In genomic region chr6:101327741-101328140, GRCm38 (mm10) we compare ENCODE assay signal across 14 mouse cellular contexts. TPM values are rescaled to one million over a fixed set of nuclear protein-coding genes. Genes with fewer than 3 reads are reported as not detected.
A peak's percentile ranks its signal among the peaks of the same experiment; 100 is the strongest.
DNase-seq lines count a peak whose midpoint lies in the region; ATAC-seq and TF ChIP-seq lines count a peak whose summit lies in the region.
"Had no signal": no experiment of that assay in that cellular context is flagged by ENCODE, and none has a peak within 500 bp of the region (broad histone marks: within the 10 kb centered on the region; RNA-seq: fewer than 3 reads in every experiment).

No protein-coding gene starts in this region.

- H3K9me3 ChIP-seq in heart, embryonic 11.5 days (replicated peaks; ENCODE audit: control insufficient read depth, low read length) = no peaks in the 10 kb centered on the region
- H3K9me3 ChIP-seq: embryonic facial prominence, embryonic 13.5 days; forebrain, embryonic 12.5 days had no signal

- H3K36me3 ChIP-seq in kidney, adult 2 months (ENCODE audit: control insufficient read depth, insufficient read depth, low read length) = no peaks in the 10 kb centered on the region
- no peaks in the 10 kb centered on the region for H3K36me3 ChIP-seq in heart, embryonic 11.5 days (ENCODE audit: control insufficient read depth, insufficient read depth, low read length)
- no peaks in the 10 kb centered on the region for H3K36me3 ChIP-seq in myocyte (ENCODE audit: control insufficient read depth, insufficient read depth)
- H3K36me3 ChIP-seq: embryonic facial prominence, embryonic 13.5 days; forebrain, embryonic 12.5 days; G1E had no signal

- no peak for TF ChIP-seq POLR2A in kidney, adult 2 months (IDR thresholded peaks at IDR 0.05; ENCODE audit: low read depth, low read length)
- TF ChIP-seq POLR2A in cortical plate, adult 2 months (IDR thresholded peaks at IDR 0.05; ENCODE audit: extremely low read depth, insufficient read depth, low read length) = no peak
- TF ChIP-seq POLR2A in myocyte (IDR thresholded peaks at IDR 0.05; ENCODE audit: insufficient read length, low read depth) = no peak

- H3K4me1 ChIP-seq in kidney, adult 2 months (ENCODE audit: control insufficient read depth, insufficient read depth, low read length) = peaks cover 54% of the 10 kb centered on the region
- H3K4me1 ChIP-seq in cortical plate, adult 2 months (ENCODE audit: control insufficient read depth, insufficient read depth, low read length) = peaks cover 8% of the 10 kb centered on the region
- peaks cover 44% of the 10 kb centered on the region for H3K4me1 ChIP-seq in heart, embryonic 11.5 days (ENCODE audit: control insufficient read depth, insufficient read depth, low read length)

- peaks cover 25% of the 10 kb centered on the region for H3K79me2 ChIP-seq in myocyte (ENCODE audit: control insufficient read depth, insufficient read depth)

- no peaks in the 10 kb centered on the region for H3K27me3 ChIP-seq in kidney, adult 2 months (replicated peaks; ENCODE audit: control insufficient read depth, insufficient read depth, low read length)
- no peaks in the 10 kb centered on the region for H3K27me3 ChIP-seq in heart, embryonic 11.5 days (ENCODE audit: control insufficient read depth, insufficient read depth, low read length)
- H3K27me3 ChIP-seq in myocyte (ENCODE audit: control insufficient read depth, insufficient read depth, insufficient read length) = no peaks in the 10 kb centered on the region
- H3K27me3 ChIP-seq: embryonic facial prominence, embryonic 13.5 days; forebrain, embryonic 12.5 days had no signal

- no peak overlapping the region for H3K9ac ChIP-seq in heart, embryonic 11.5 days (ENCODE audit: low read depth, low read length)
- H3K9ac ChIP-seq: embryonic facial prominence, embryonic 13.5 days; forebrain, embryonic 12.5 days had no signal

- no peak for DNase-seq in kidney, adult 2 months
- no peak for DNase-seq in kidney, adult 8-10 months
- DNase-seq in urinary bladder, postnatal 10 days (ENCODE audit: low spot score) = no peak
- DNase-seq in right cerebral cortex, adult 2 months (ENCODE audit: low spot score in 2 of 2) = no peak
- no peak for DNase-seq in retina, embryonic 14.5 days (ENCODE audit: low spot score)
- DNase-seq: cerebellum, adult 11-12 months; right cerebral cortex, postnatal 4 days had no signal

- H3K27ac ChIP-seq in kidney, adult 2 months (ENCODE audit: insufficient read depth, low read depth, low read length) = peak overlapping the region; percentile 49; the same call in 1 of the 2 replicates
- H3K27ac ChIP-seq in cortical plate, adult 2 months (ENCODE audit: insufficient read depth, low read length) = peak overlapping the region; percentile 61; the same call in 1 of the 2 replicates
- H3K27ac ChIP-seq in heart, embryonic 11.5 days (ENCODE audit: low read depth, low read length) = peak overlapping the region; percentile 18; the same call in 1 of the 2 replicates
- H3K27ac ChIP-seq: embryonic facial prominence, embryonic 13.5 days; forebrain, embryonic 12.5 days had no signal

- TF ChIP-seq CTCF in kidney, adult 2 months (conservative IDR thresholded peaks at IDR 0.05; ENCODE audit: insufficient read depth, insufficient read length, low read depth, low read length) = no peak
- TF ChIP-seq CTCF in cortical plate, adult 2 months (IDR thresholded peaks at IDR 0.05; ENCODE audit: extremely low read depth, insufficient read depth, low read length) = no peak

- WGBS in kidney, adult 2 months = 73% methylated on average over 5 of the region's 5 CpGs
- 62% methylated on average over 5 of the region's 5 CpGs for WGBS in heart, embryonic 11.5 days (ENCODE audit: insufficient replicate concordance)

- no peak overlapping the region for H3ac ChIP-seq in myocyte (ENCODE audit: control insufficient read depth, insufficient read length)

- ATAC-seq in heart, embryonic 11.5 days (replicated peaks; ENCODE audit: insufficient number of reproducible peaks, low FRiP score, low TSS enrichment) = no peak
- ATAC-seq: activated CD4-positive, CD25-positive, alpha-beta regulatory T cell, adult 4 months had no signal

- no peak overlapping the region for H3K4me2 ChIP-seq in heart, embryonic 11.5 days
- H3K4me2 ChIP-seq in myocyte (ENCODE audit: low read depth) = peak overlapping the region; percentile 65
- H3K4me2 ChIP-seq: embryonic facial prominence, embryonic 13.5 days; forebrain, embryonic 12.5 days had no signal

- no peak overlapping the region for H3K4me3 ChIP-seq in kidney, adult 2 months (ENCODE audit: insufficient read depth, low read depth, low read length)
- H3K4me3 ChIP-seq in cortical plate, adult 2 months (ENCODE audit: insufficient read depth, low read length) = no peak overlapping the region
- H3K4me3 ChIP-seq in heart, embryonic 11.5 days (ENCODE audit: low read depth, low read length) = no peak overlapping the region
- H3K4me3 ChIP-seq in myocyte = no peak overlapping the region
- H3K4me3 ChIP-seq: embryonic facial prominence, embryonic 13.5 days; forebrain, embryonic 12.5 days had no signal

TF ChIP-seq in myocyte, 11 proteins besides CTCF, POLR2A, EP300 and RAD21:
- no peak for TF ChIP-seq TCF3 (IDR thresholded peaks at IDR 0.05; ENCODE audit: insufficient read length, low read depth)
- no peak for TF ChIP-seq E2F4 (IDR thresholded peaks at IDR 0.05; ENCODE audit: insufficient read depth)
- TF ChIP-seq CEBPB (IDR thresholded peaks at IDR 0.05; ENCODE audit: insufficient read depth, poor library complexity, severe bottlenecking) = no peak
- peak in 1 of 3 experiments; percentile 19 for TF ChIP-seq MYOD1 (IDR thresholded peaks at IDR 0.05; ENCODE audit: control insufficient read depth in 1 of 3, insufficient read length in 2 of 3, low read depth in 2 of 3)
- no peak for TF ChIP-seq SRF (IDR thresholded peaks at IDR 0.05; ENCODE audit: control insufficient read depth, insufficient read length, low read depth)
- no peak for TF ChIP-seq MAX (IDR thresholded peaks at IDR 0.05; ENCODE audit: low read depth)

RNA-seq across cellular contexts. Expression of gene Pdzrn3, which starts 50.0 kb away (rescaled TPM):
- 11.9 and 14.2 TPM in 2 replicates for polyA plus RNA-seq in kidney, adult 2 months (2012; rRNA removed)
- 32.2 and 32.3 TPM in 2 replicates for polyA plus RNA-seq in cortical plate, adult 2 months (2012; rRNA removed)
- 9.5 and 10.5 TPM in 2 replicates for polyA plus RNA-seq in heart, embryonic 11.5 days (2014; fragmentation: Nextera tagmentation; extraction: Ambion mirVana)
- polyA plus RNA-seq in myocyte (2012; fragmentation: generic; extraction: Trizol) = 13.8 TPM
- polyA plus RNA-seq: activated CD4-positive, CD25-positive, alpha-beta regulatory T cell, adult 4 months; G1E had no signal
